Mouse (Mus musculus): ENCODE data around the gene Anxa1. TPM values are rescaled to one million over a fixed set of nuclear protein-coding genes. Genes with fewer than 3 reads are reported as not detected.

Gene Anxa1
- polyA plus RNA-seq, 1 experiment from 2014 or later = 2.0 TPM

GRCm38 (mm10) chr19:20363221-20363620 lies 27.5 kb downstream of the Anxa1 start:
- no peak overlapping the region for H3K4me2 ChIP-seq (ENCODE audit: low read depth, low read length)
- no peak for ATAC-seq (ENCODE audit: low read depth)
- no peaks in the 10 kb centered on the region for H3K9me3 ChIP-seq (ENCODE audit: control insufficient read depth, low read length)
- no peak overlapping the region for H3K27ac ChIP-seq (ENCODE audit: low read depth, low read length)
- 70% methylated on average over 10 of the region's 10 CpGs for WGBS
- no peaks in the 10 kb centered on the region for H3K27me3 ChIP-seq (ENCODE audit: control insufficient read depth, insufficient read depth, low read length)
- H3K36me3 ChIP-seq (ENCODE audit: control insufficient read depth, insufficient read depth, low read length) = no peaks in the 10 kb centered on the region
- no peaks in the 10 kb centered on the region for H3K4me1 ChIP-seq (ENCODE audit: control insufficient read depth, insufficient read depth, low read length)
- no peak overlapping the region for H3K4me3 ChIP-seq (ENCODE audit: low read depth, low read length)
- H3K9ac ChIP-seq (replicated peaks; ENCODE audit: low read depth, low read length) = no peak overlapping the region

GRCm38 (mm10) chr19:20361917-20362577 lies 28.7 kb downstream of the Anxa1 start:
- peak; percentile 89 for ATAC-seq (ENCODE audit: low read depth)
- Histone ChIP-seq H3K36me3 (ENCODE audit: control insufficient read depth, insufficient read depth, low read length) (no peaks in the 10 kb centered on the region), H3K27me3 (ENCODE audit: control insufficient read depth, insufficient read depth, low read length) (no peaks in the 10 kb centered on the region), H3K4me2 (ENCODE audit: low read depth, low read length) (no peak overlapping the region), H3K9ac (replicated peaks; ENCODE audit: low read depth, low read length) (no peak overlapping the region), H3K27ac (ENCODE audit: low read depth, low read length) (no peak overlapping the region), H3K4me3 (ENCODE audit: low read depth, low read length) (no peak overlapping the region), H3K9me3 (ENCODE audit: control insufficient read depth, low read length) (no peaks in the 10 kb centered on the region), H3K4me1 (ENCODE audit: control insufficient read depth, insufficient read depth, low read length) (no peaks in the 10 kb centered on the region)
- 50% methylated on average over 2 of the region's 2 CpGs for WGBS

GRCm38 (mm10) chr19:20358679-20359078 lies 32.1 kb downstream of the Anxa1 start:
- Histone ChIP-seq H3K36me3 (ENCODE audit: control insufficient read depth, insufficient read depth, low read length) (no peaks in the 10 kb centered on the region), H3K4me2 (ENCODE audit: low read depth, low read length) (no peak overlapping the region), H3K9ac (replicated peaks; ENCODE audit: low read depth, low read length) (no peak overlapping the region), H3K4me3 (ENCODE audit: low read depth, low read length) (no peak overlapping the region), H3K4me1 (ENCODE audit: control insufficient read depth, insufficient read depth, low read length) (no peaks in the 10 kb centered on the region), H3K27me3 (ENCODE audit: control insufficient read depth, insufficient read depth, low read length) (no peaks in the 10 kb centered on the region), H3K27ac (ENCODE audit: low read depth, low read length) (no peak overlapping the region), H3K9me3 (ENCODE audit: control insufficient read depth, low read length) (no peaks in the 10 kb centered on the region)
- no peak for ATAC-seq (ENCODE audit: low read depth)
- 79% methylated on average over 5 of the region's 5 CpGs for WGBS

GRCm38 (mm10) chr19:20345317-20345917 lies 45.3 kb downstream of the Anxa1 start:
- Histone ChIP-seq H3K4me2 (ENCODE audit: low read depth, low read length) (no peak overlapping the region), H3K4me1 (ENCODE audit: control insufficient read depth, insufficient read depth, low read length) (no peaks in the 10 kb centered on the region), H3K27me3 (ENCODE audit: control insufficient read depth, insufficient read depth, low read length) (no peaks in the 10 kb centered on the region), H3K4me3 (ENCODE audit: low read depth, low read length) (no peak overlapping the region), H3K36me3 (ENCODE audit: control insufficient read depth, insufficient read depth, low read length) (no peaks in the 10 kb centered on the region), H3K9me3 (ENCODE audit: control insufficient read depth, low read length) (no peaks in the 10 kb centered on the region), H3K27ac (ENCODE audit: low read depth, low read length) (no peak overlapping the region), H3K9ac (replicated peaks; ENCODE audit: low read depth, low read length) (no peak overlapping the region)
- 13% methylated on average over 8 of the region's 8 CpGs for WGBS
- peak; percentile 80 for ATAC-seq (ENCODE audit: low read depth)

- H3K4me2 ChIP-seq (ENCODE audit: low read depth, low read length) = peak overlapping the region; percentile 18; the same call in 1 of the 2 replicates
- H3K4me3 ChIP-seq (ENCODE audit: low read depth, low read length) = no peak overlapping the region
- no peak overlapping the region for H3K9ac ChIP-seq (replicated peaks; ENCODE audit: low read depth, low read length)
- H3K4me1 ChIP-seq (ENCODE audit: control insufficient read depth, insufficient read depth, low read length) = no peaks in the 10 kb centered on the region
- peak; percentile 90 for ATAC-seq (ENCODE audit: low read depth)
- WGBS = 31% methylated on average over 11 of the region's 11 CpGs
- no peaks in the 10 kb centered on the region for H3K9me3 ChIP-seq (ENCODE audit: control insufficient read depth, low read length)
- no peak overlapping the region for H3K27ac ChIP-seq (ENCODE audit: low read depth, low read length)
- no peaks in the 10 kb centered on the region for H3K27me3 ChIP-seq (ENCODE audit: control insufficient read depth, insufficient read depth, low read length)
- H3K36me3 ChIP-seq (ENCODE audit: control insufficient read depth, insufficient read depth, low read length) = no peaks in the 10 kb centered on the region
Observed at GRCm38 (mm10) chr19:20344511-20345316, 46.0 kb downstream of the Anxa1 start.

GRCm38 (mm10) chr19:20344052-20344451 lies 46.7 kb downstream of the Anxa1 start:
- Histone ChIP-seq H3K27ac (ENCODE audit: low read depth, low read length) (no peak overlapping the region), H3K9me3 (ENCODE audit: control insufficient read depth, low read length) (no peaks in the 10 kb centered on the region), H3K9ac (replicated peaks; ENCODE audit: low read depth, low read length) (no peak overlapping the region), H3K4me3 (ENCODE audit: low read depth, low read length) (no peak overlapping the region), H3K4me1 (ENCODE audit: control insufficient read depth, insufficient read depth, low read length) (no peaks in the 10 kb centered on the region), H3K27me3 (ENCODE audit: control insufficient read depth, insufficient read depth, low read length) (no peaks in the 10 kb centered on the region), H3K36me3 (ENCODE audit: control insufficient read depth, insufficient read depth, low read length) (no peaks in the 10 kb centered on the region), H3K4me2 (ENCODE audit: low read depth, low read length) (peak overlapping the region; percentile 18; the same call in 1 of the 2 replicates)
- peak; percentile 36; the same call in 1 of the 2 replicates for ATAC-seq (ENCODE audit: low read depth)
- WGBS = 71% methylated on average over 10 of the region's 10 CpGs

Other genes with a start within 250 kb of the Anxa1 start
- 1.4 and 3.2 TPM in 2 replicates for gene Aldh1a1, start 101.8 kb upstream of the Anxa1 start, polyA plus RNA-seq (2014; fragmentation: Nextera tagmentation; extraction: Ambion mirVana)

All from neural tube, embryonic 14.5 days (tissue).